ENCODE assay signal across 9 mouse cellular contexts in genomic region chr7:109021428-109021827, GRCm38 (mm10).
DNase-seq lines count a peak whose midpoint lies in the region; ATAC-seq and TF ChIP-seq lines count a peak whose summit lies in the region.
"Had no signal": no experiment of that assay in that cellular context is flagged by ENCODE, and none has a peak within 500 bp of the region (broad histone marks: within the 10 kb centered on the region; RNA-seq: fewer than 3 reads in every experiment).

No protein-coding gene starts in this region.

- 18% methylated on average over 3 of the region's 3 CpGs for WGBS in forebrain, postnatal 0 days
- WGBS in intestine, embryonic 16.5 days = 10% methylated on average over 3 of the region's 3 CpGs
- WGBS in limb, embryonic 11.5 days = 12% methylated on average over 3 of the region's 3 CpGs
- WGBS in midbrain, embryonic 16.5 days = 17% methylated on average over 3 of the region's 3 CpGs

- H3K4me3 ChIP-seq in forebrain, postnatal 0 days (ENCODE audit: low read depth, low read length) = no peak overlapping the region
- H3K4me3 ChIP-seq in intestine, embryonic 16.5 days (ENCODE audit: low read length) = no peak overlapping the region
- H3K4me3 ChIP-seq in limb, embryonic 11.5 days (ENCODE audit: low read depth, low read length) = no peak overlapping the region
- H3K4me3 ChIP-seq in midbrain, embryonic 16.5 days (ENCODE audit: low read depth, low read length) = no peak overlapping the region
- H3K4me3 ChIP-seq: embryonic facial prominence, embryonic 15.5 days had no signal

- no peaks in the 10 kb centered on the region for H3K27me3 ChIP-seq in forebrain, postnatal 0 days (ENCODE audit: insufficient read depth, low read length)
- H3K27me3 ChIP-seq in intestine, embryonic 16.5 days (replicated peaks; ENCODE audit: control insufficient read depth, insufficient read depth, low read length) = no peaks in the 10 kb centered on the region
- no peaks in the 10 kb centered on the region for H3K27me3 ChIP-seq in limb, embryonic 11.5 days (ENCODE audit: control insufficient read depth, insufficient read depth, low read length)
- no peaks in the 10 kb centered on the region for H3K27me3 ChIP-seq in midbrain, embryonic 16.5 days (ENCODE audit: control insufficient read depth, insufficient read depth, low read depth, low read length)
- no peaks in the 10 kb centered on the region for H3K27me3 ChIP-seq in splenic B cell, adult 2 months (ENCODE audit: control insufficient read depth, insufficient read depth, low read length, poor library complexity, severe bottlenecking)
- H3K27me3 ChIP-seq: embryonic facial prominence, embryonic 15.5 days had no signal

- H3K4me2 ChIP-seq in forebrain, postnatal 0 days (ENCODE audit: low read depth) = no peak overlapping the region
- H3K4me2 ChIP-seq in intestine, embryonic 16.5 days (ENCODE audit: low read depth, low read length) = no peak overlapping the region
- no peak overlapping the region for H3K4me2 ChIP-seq in limb, embryonic 11.5 days (ENCODE audit: low read depth, severe bottlenecking)
- no peak overlapping the region for H3K4me2 ChIP-seq in midbrain, embryonic 16.5 days (ENCODE audit: low read length)
- H3K4me2 ChIP-seq: embryonic facial prominence, embryonic 15.5 days had no signal

- H3K27ac ChIP-seq in forebrain, postnatal 0 days (ENCODE audit: low read depth, low read length) = no peak overlapping the region
- no peak overlapping the region for H3K27ac ChIP-seq in intestine, embryonic 16.5 days (ENCODE audit: low read length)
- no peak overlapping the region for H3K27ac ChIP-seq in limb, embryonic 11.5 days (replicated peaks; ENCODE audit: low read depth, low read length)
- H3K27ac ChIP-seq in midbrain, embryonic 16.5 days (ENCODE audit: low read length) = no peak overlapping the region
- H3K27ac ChIP-seq: embryonic facial prominence, embryonic 15.5 days had no signal

- peak; percentile 85 for TF ChIP-seq CTCF in forebrain, postnatal 0 days (IDR thresholded peaks at IDR 0.05; ENCODE audit: low read depth)

- H3K9me3 ChIP-seq in forebrain, postnatal 0 days (ENCODE audit: low read length) = no peaks in the 10 kb centered on the region
- no peaks in the 10 kb centered on the region for H3K9me3 ChIP-seq in intestine, embryonic 16.5 days (ENCODE audit: control insufficient read depth, low read length)
- no peaks in the 10 kb centered on the region for H3K9me3 ChIP-seq in limb, embryonic 11.5 days (ENCODE audit: control insufficient read depth, low read length)
- H3K9me3 ChIP-seq in midbrain, embryonic 16.5 days (replicated peaks; ENCODE audit: control insufficient read depth, low read length, poor library complexity, severe bottlenecking) = no peaks in the 10 kb centered on the region
- H3K9me3 ChIP-seq: embryonic facial prominence, embryonic 15.5 days had no signal

- H3K4me1 ChIP-seq in forebrain, postnatal 0 days (ENCODE audit: insufficient read depth) = peaks cover 5% of the 10 kb centered on the region; the same call in 1 of the 2 replicates
- no peaks in the 10 kb centered on the region for H3K4me1 ChIP-seq in intestine, embryonic 16.5 days (ENCODE audit: control insufficient read depth, insufficient read depth, low read length)
- H3K4me1 ChIP-seq in limb, embryonic 11.5 days (ENCODE audit: control insufficient read depth, insufficient read depth, low read length) = no peaks in the 10 kb centered on the region
- peaks cover 4% of the 10 kb centered on the region for H3K4me1 ChIP-seq in midbrain, embryonic 16.5 days (ENCODE audit: control insufficient read depth, insufficient read depth, low read length)
- H3K4me1 ChIP-seq: embryonic facial prominence, embryonic 15.5 days had no signal

- H3K36me3 ChIP-seq in forebrain, postnatal 0 days (ENCODE audit: insufficient read depth) = peaks cover 46% of the 10 kb centered on the region
- H3K36me3 ChIP-seq in intestine, embryonic 16.5 days (ENCODE audit: control insufficient read depth, insufficient read depth, low read length) = no peaks in the 10 kb centered on the region
- H3K36me3 ChIP-seq in limb, embryonic 11.5 days (ENCODE audit: control insufficient read depth, insufficient read depth, low read length) = no peaks in the 10 kb centered on the region
- peaks cover 22% of the 10 kb centered on the region for H3K36me3 ChIP-seq in midbrain, embryonic 16.5 days (ENCODE audit: control insufficient read depth, insufficient read depth, low read length)
- H3K36me3 ChIP-seq in splenic B cell, adult 2 months (ENCODE audit: control insufficient read depth, insufficient read depth, low read length, poor library complexity, severe bottlenecking) = no peaks in the 10 kb centered on the region
- H3K36me3 ChIP-seq: embryonic facial prominence, embryonic 15.5 days had no signal

- DNase-seq in urinary bladder, postnatal 14 days (ENCODE audit: low spot score) = peak; percentile 62
- DNase-seq in urinary bladder, postnatal 4 days (ENCODE audit: low spot score in 2 of 2) = no peak
- DNase-seq in cerebellum, adult 8-10 months = peak; percentile 80
- DNase-seq in forebrain, postnatal 0 days = peak; percentile 82
- DNase-seq in limb, embryonic 11.5 days (ENCODE audit: low spot score) = peak; percentile 80
- DNase-seq in splenic B cell, adult 2 months (ENCODE audit: low read depth, low spot score) = peak; percentile 54

- H3K9ac ChIP-seq in forebrain, postnatal 0 days = no peak overlapping the region
- no peak overlapping the region for H3K9ac ChIP-seq in intestine, embryonic 16.5 days (ENCODE audit: low read depth, low read length)
- no peak overlapping the region for H3K9ac ChIP-seq in limb, embryonic 11.5 days (ENCODE audit: low read length)
- no peak overlapping the region for H3K9ac ChIP-seq in midbrain, embryonic 16.5 days (ENCODE audit: low read depth, low read length)
- H3K9ac ChIP-seq: embryonic facial prominence, embryonic 15.5 days had no signal

- ATAC-seq in forebrain, postnatal 0 days = peak; percentile 60
- peak; percentile 66 for ATAC-seq in intestine, embryonic 16.5 days
- ATAC-seq in limb, embryonic 11.5 days (ENCODE audit: insufficient number of reproducible peaks, low FRiP score, low TSS enrichment, low read depth) = 0 out of 2 replicates have a peak, but pooled peaks have one; percentile 32
- ATAC-seq in midbrain, embryonic 16.5 days = peak; percentile 52

Comparison
In these comparisons a context has a peak if more than half of its experiments do, and no peak if none do; other contexts are left out.
1. DNase-seq: peak in urinary bladder, postnatal 14 days (single experiment), cerebellum, adult 8-10 months (single experiment), forebrain, postnatal 0 days (single experiment), limb, embryonic 11.5 days (single experiment) and splenic B cell, adult 2 months (single experiment); none in urinary bladder, postnatal 4 days (0 of 2).
2. Peak in every context shown above with its lines, with median percentiles within 50 percentile points of each other: ATAC-seq.